9 mouse cellular contexts compared by ENCODE assay signal in genomic region chr3:95930471-95930789, GRCm38 (mm10). TPM values are rescaled to one million over a fixed set of nuclear protein-coding genes. Genes with fewer than 3 reads are reported as not detected.
DNase-seq lines count a peak whose midpoint lies in the region; ATAC-seq and TF ChIP-seq lines count a peak whose summit lies in the region.
"Had no signal": no experiment of that assay in that cellular context is flagged by ENCODE, and none has a peak within 500 bp of the region (broad histone marks: within the 10 kb centered on the region; RNA-seq: fewer than 3 reads in every experiment).

No protein-coding gene starts in this region.

- H3K9me3 ChIP-seq in heart, embryonic 13.5 days, result no peaks in the 10 kb centered on the region
- no peaks in the 10 kb centered on the region for H3K9me3 ChIP-seq in ES-E14 (ENCODE audit: control insufficient read depth, insufficient read depth, low read depth, low read length)
- H3K9me3 ChIP-seq in hindbrain, embryonic 12.5 days (replicated peaks), result no peaks in the 10 kb centered on the region
- H3K9me3 ChIP-seq in midbrain, embryonic 10.5 days (replicated peaks), result no peaks in the 10 kb centered on the region

- H3K27ac ChIP-seq in heart, embryonic 13.5 days (replicated peaks), result peak overlapping the region; percentile 88
- H3K27ac ChIP-seq in ES-E14 (ENCODE audit: insufficient read depth, low read depth, low read length, poor library complexity, severe bottlenecking), result no peak overlapping the region
- H3K27ac ChIP-seq in hindbrain, embryonic 12.5 days, result peak overlapping the region; percentile 89
- peak overlapping the region; percentile 99 for H3K27ac ChIP-seq in midbrain, embryonic 10.5 days (replicated peaks)

- 0% methylated on average over 5 of the region's 5 CpGs for WGBS in heart, embryonic 13.5 days
- 5% methylated on average over 5 of the region's 5 CpGs for WGBS in hindbrain, embryonic 12.5 days
- WGBS in midbrain, embryonic 10.5 days, result 11% methylated on average over 5 of the region's 5 CpGs

- in situ Hi-C loops in ES-E14 (cut with MboI; ENCODE audit: low sequenced_read_pairs in 2 of 2, unreplicated experiment in 2 of 2), result no loop called here

- no peak for DNase-seq in heart, postnatal 4 days
- no peak for DNase-seq in ES-E14 (ENCODE audit: low read depth, low spot score)
- DNase-seq in midbrain, embryonic 10.5 days (ENCODE audit: low spot score), result no peak
- no peak for DNase-seq in left cerebral cortex, adult 18-20 months (ENCODE audit: low spot score in 2 of 2)
- no peak for DNase-seq in adrenal gland, postnatal 25 days
- DNase-seq in cerebellum, adult 9-10 months, result no peak

- no peak for ATAC-seq in heart, embryonic 13.5 days (ENCODE audit: extremely low read depth, insufficient number of reproducible peaks, low FRiP score, low TSS enrichment)
- ATAC-seq in hindbrain, embryonic 12.5 days (ENCODE audit: low FRiP score), result no peak

- peaks cover 34% of the 10 kb centered on the region for H3K4me1 ChIP-seq in heart, embryonic 13.5 days
- H3K4me1 ChIP-seq in ES-E14 (ENCODE audit: control insufficient read depth in 2 of 2, insufficient read depth in 2 of 2, low read length in 2 of 2, poor library complexity in 1 of 2), result peaks cover 1 to 5% of the 10 kb centered on the region in 2 experiments; a peak in 2 of 4 replicates
- H3K4me1 ChIP-seq in hindbrain, embryonic 12.5 days, result peaks cover 13% of the 10 kb centered on the region
- peaks cover 26% of the 10 kb centered on the region for H3K4me1 ChIP-seq in midbrain, embryonic 10.5 days

- peak overlapping the region; percentile 83 for H3K4me2 ChIP-seq in heart, embryonic 13.5 days
- H3K4me2 ChIP-seq in hindbrain, embryonic 12.5 days (replicated peaks), result peak overlapping the region; percentile 70

- peak overlapping the region; percentile 98 for H3K9ac ChIP-seq in heart, embryonic 13.5 days
- H3K9ac ChIP-seq in ES-E14 (ENCODE audit: insufficient read depth, low read depth, low read length, poor library complexity, severe bottlenecking), result peak overlapping the region; percentile 97
- peak overlapping the region; percentile 97 for H3K9ac ChIP-seq in hindbrain, embryonic 12.5 days

- peak overlapping the region; percentile 90 for H3K4me3 ChIP-seq in heart, embryonic 13.5 days
- peak overlapping the region; percentile 83 to 99 for H3K4me3 ChIP-seq in ES-E14 (ENCODE audit: insufficient read depth in 1 of 2, low read depth in 1 of 2, low read length in 2 of 2, poor library complexity in 1 of 2, severe bottlenecking in 1 of 2)
- peak overlapping the region; percentile 93 for H3K4me3 ChIP-seq in hindbrain, embryonic 12.5 days
- peak overlapping the region; percentile 88 for H3K4me3 ChIP-seq in midbrain, embryonic 10.5 days

- H3K36me3 ChIP-seq in heart, embryonic 13.5 days, result peaks cover 22% of the 10 kb centered on the region
- peaks cover 11% of the 10 kb centered on the region for H3K36me3 ChIP-seq in ES-E14 (ENCODE audit: control insufficient read depth, insufficient read depth, low read length, poor library complexity, severe bottlenecking)
- H3K36me3 ChIP-seq in hindbrain, embryonic 12.5 days, result peaks cover 24% of the 10 kb centered on the region
- peaks cover 34% of the 10 kb centered on the region for H3K36me3 ChIP-seq in midbrain, embryonic 10.5 days

- H3K27me3 ChIP-seq in heart, embryonic 13.5 days (replicated peaks), result no peaks in the 10 kb centered on the region
- no peaks in the 10 kb centered on the region for H3K27me3 ChIP-seq in hindbrain, embryonic 12.5 days
- no peaks in the 10 kb centered on the region for H3K27me3 ChIP-seq in midbrain, embryonic 10.5 days (ENCODE audit: low read depth, poor library complexity, severe bottlenecking)
- H3K27me3 ChIP-seq: Patski had no signal

TF ChIP-seq in ES-E14, 5 proteins besides CTCF, POLR2A, EP300 and RAD21:
- TF ChIP-seq CHD2 (IDR thresholded peaks at IDR 0.05; ENCODE audit: low read depth, low read length), result no peak
- no peak for TF ChIP-seq ZC3H11A (IDR thresholded peaks at IDR 0.05; ENCODE audit: borderline replicate concordance, low read depth, low read length)
- TF ChIP-seq ZNF384 (IDR thresholded peaks at IDR 0.05; ENCODE audit: low read depth, low read length), result no peak
- TF ChIP-seq MAFK (IDR thresholded peaks at IDR 0.05; ENCODE audit: insufficient read depth, low read depth, low read length), result no peak
- no peak for TF ChIP-seq HCFC1 (IDR thresholded peaks at IDR 0.05; ENCODE audit: borderline replicate concordance, insufficient read depth, low read length)

RNA-seq across cellular contexts. Expression of gene Anp32e, which starts 1.4 kb away (rescaled TPM):
- 164 and 182 TPM in 2 replicates for polyA plus RNA-seq in heart, embryonic 13.5 days (2015; fragmentation: Nextera tagmentation; extraction: Ambion mirVana)
- 100 to 1,000 TPM; 172 to 180 TPM for total RNA-seq in heart, postnatal 4 days (2021)
- 40.9 and 50.8 TPM in 2 replicates for total RNA-seq in ES-E14 (2012; rRNA removed)
- polyA plus RNA-seq in hindbrain, embryonic 12.5 days (2016; fragmentation: Nextera tagmentation; extraction: Ambion mirVana), result 265 and 297 TPM in 2 replicates
- polyA plus RNA-seq in midbrain, embryonic 10.5 days (2016; fragmentation: Nextera tagmentation; extraction: Ambion mirVana), result 366 and 378 TPM in 2 replicates
- 100 to 1,000 TPM in 1 of 2 experiments, 10 to 100 TPM in 1; 95.1 to 109 TPM for total RNA-seq in left cerebral cortex, adult 18-20 months (2021)
- total RNA-seq in adrenal gland, postnatal 25 days (2021), result 77.8 and 94.0 TPM in 2 replicates

RNA-seq across cellular contexts. Expression of gene Car14, which starts 25.9 kb away (rescaled TPM):
- polyA plus RNA-seq in heart, embryonic 13.5 days (2015; fragmentation: Nextera tagmentation; extraction: Ambion mirVana), result 26.1 and 31.5 TPM in 2 replicates
- total RNA-seq in heart, postnatal 4 days (2021), result 10 to 100 TPM; 87.3 to 91.0 TPM
- total RNA-seq in ES-E14 (2012; rRNA removed), result 2.5 and 4.0 TPM in 2 replicates
- polyA plus RNA-seq in hindbrain, embryonic 12.5 days (2016; fragmentation: Nextera tagmentation; extraction: Ambion mirVana), result 12.8 and 13.8 TPM in 2 replicates
- 67.7 and 93.9 TPM in 2 replicates for polyA plus RNA-seq in midbrain, embryonic 10.5 days (2016; fragmentation: Nextera tagmentation; extraction: Ambion mirVana)
- 1 to 10 TPM; 6.0 to 7.8 TPM for total RNA-seq in left cerebral cortex, adult 18-20 months (2021)
- total RNA-seq in adrenal gland, postnatal 25 days (2021), result 2.7 and 5.7 TPM in 2 replicates

RNA-seq across cellular contexts. Expression of gene Aph1a, which starts 36.7 kb away (rescaled TPM):
- polyA plus RNA-seq in heart, embryonic 13.5 days (2015; fragmentation: Nextera tagmentation; extraction: Ambion mirVana), result 28.8 and 33.9 TPM in 2 replicates
- 100 to 1,000 TPM; 150 to 162 TPM for total RNA-seq in heart, postnatal 4 days (2021)
- 70.9 and 85.9 TPM in 2 replicates for total RNA-seq in ES-E14 (2012; rRNA removed)
- 32.4 and 36.8 TPM in 2 replicates for polyA plus RNA-seq in hindbrain, embryonic 12.5 days (2016; fragmentation: Nextera tagmentation; extraction: Ambion mirVana)
- polyA plus RNA-seq in midbrain, embryonic 10.5 days (2016; fragmentation: Nextera tagmentation; extraction: Ambion mirVana), result 31.1 and 37.4 TPM in 2 replicates
- total RNA-seq in left cerebral cortex, adult 18-20 months (2021), result 10 to 100 TPM; 62.7 to 64.4 TPM
- total RNA-seq in adrenal gland, postnatal 25 days (2021), result 93.3 and 145 TPM in 2 replicates

RNA-seq across cellular contexts. Expression of gene BC028528, which starts 38.6 kb away (rescaled TPM):
- 38.1 and 41.8 TPM in 2 replicates for polyA plus RNA-seq in heart, embryonic 13.5 days (2015; fragmentation: Nextera tagmentation; extraction: Ambion mirVana)
- 10 to 100 TPM; 19.6 to 25.3 TPM for total RNA-seq in heart, postnatal 4 days (2021)
- total RNA-seq in ES-E14 (2012; rRNA removed), result 6.4 and 9.5 TPM in 2 replicates
- 9.2 and 12.1 TPM in 2 replicates for polyA plus RNA-seq in hindbrain, embryonic 12.5 days (2016; fragmentation: Nextera tagmentation; extraction: Ambion mirVana)
- 8.1 and 9.6 TPM in 2 replicates for polyA plus RNA-seq in midbrain, embryonic 10.5 days (2016; fragmentation: Nextera tagmentation; extraction: Ambion mirVana)
- total RNA-seq in left cerebral cortex, adult 18-20 months (2021), result 1 to 10 TPM; 3.6 to 6.3 TPM
- 9.3 and 10.3 TPM in 2 replicates for total RNA-seq in adrenal gland, postnatal 25 days (2021)

RNA-seq across cellular contexts. Expression of gene Ciart, which starts 48.4 kb away (rescaled TPM):
- 5.7 and 6.2 TPM in 2 replicates for polyA plus RNA-seq in heart, embryonic 13.5 days (2015; fragmentation: Nextera tagmentation; extraction: Ambion mirVana)
- total RNA-seq in heart, postnatal 4 days (2021), result 1 to 10 TPM; 1.7 to 2.0 TPM
- 8.6 and 14.1 TPM in 2 replicates for total RNA-seq in ES-E14 (2012; rRNA removed)
- polyA plus RNA-seq in hindbrain, embryonic 12.5 days (2016; fragmentation: Nextera tagmentation; extraction: Ambion mirVana), result 4.0 and 7.7 TPM in 2 replicates
- 7.9 and 12.3 TPM in 2 replicates for polyA plus RNA-seq in midbrain, embryonic 10.5 days (2016; fragmentation: Nextera tagmentation; extraction: Ambion mirVana)
- total RNA-seq in left cerebral cortex, adult 18-20 months (2021), result 10 to 100 TPM; 10.0 to 17.0 TPM
- total RNA-seq in adrenal gland, postnatal 25 days (2021), result 7.9 and 8.3 TPM in 2 replicates

Comparison
In these comparisons a context has a peak if more than half of its experiments do, and no peak if none do; other contexts are left out.
1. RNA of gene Car14, which starts 25.9 kb away (total RNA-seq): 87.3 to 91.0 TPM in heart, postnatal 4 days; 6.0 to 7.8 TPM in left cerebral cortex, adult 18-20 months, 2.7 to 5.7 TPM in adrenal gland, postnatal 25 days and 2.5 to 4.0 TPM in ES-E14; every median in the first group is over 10 times any median in the second.
2. Peak in every context shown above with its lines, with median percentiles within 50 percentile points of each other: H3K4me3 ChIP-seq and H3K9ac ChIP-seq.